Mouse (Mus musculus) cerebellum, postnatal 36 days (tissue): ENCODE results near the gene Secisbp2l.

Source experiments
- DNase-seq, 2 experiments: peaks; one replicate each; pipeline ENCODE4 v3.0.0; 2021 to 2022; ENCODE audit warnings: mixed read lengths in 2 of 2

Gene Secisbp2l

DNA sequence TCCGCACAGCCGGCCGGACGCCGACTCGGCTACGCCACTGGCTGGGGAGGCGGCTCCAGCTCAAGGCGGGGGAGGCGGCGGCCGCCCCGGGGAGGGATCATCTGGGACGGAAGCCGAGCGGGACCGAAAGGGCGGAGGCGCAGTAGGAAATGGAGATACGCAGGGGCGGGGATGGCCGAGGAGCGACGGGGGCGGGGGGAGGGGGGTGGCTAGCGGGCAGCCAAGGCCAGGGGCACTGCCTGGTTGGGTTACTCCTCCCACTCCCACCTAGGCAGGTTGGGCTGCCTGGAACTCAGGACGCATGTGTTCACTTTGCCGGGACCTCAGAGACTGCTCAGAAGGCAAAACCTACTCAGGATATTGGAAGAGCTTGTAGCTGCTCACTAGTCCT lies at the start of gene Secisbp2l:
Secisbp2l (minus strand) TSS at position 152 of the 391 bp plus-strand sequence.
- DNase-seq: peak; percentile 97

DNA sequence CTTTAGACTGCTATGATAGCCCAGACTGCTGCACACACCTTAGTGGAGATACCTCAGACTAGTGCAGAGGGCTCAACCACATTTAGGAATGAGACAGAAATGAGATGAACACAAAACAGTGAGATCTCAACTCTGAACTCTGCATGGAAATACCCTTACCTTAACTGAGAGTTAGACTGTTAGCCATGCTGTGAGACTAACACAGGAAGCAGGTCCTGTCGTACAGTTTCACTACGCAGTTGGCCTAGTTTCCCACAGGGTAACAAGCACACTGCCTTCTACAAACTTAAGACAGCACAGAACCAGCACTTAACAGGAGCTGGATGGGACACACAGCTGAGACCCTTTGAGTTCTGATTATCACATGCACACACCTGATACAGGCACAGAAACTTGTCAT lies 47.3 kb upstream of the Secisbp2l start:
- no peak for DNase-seq

DNA sequence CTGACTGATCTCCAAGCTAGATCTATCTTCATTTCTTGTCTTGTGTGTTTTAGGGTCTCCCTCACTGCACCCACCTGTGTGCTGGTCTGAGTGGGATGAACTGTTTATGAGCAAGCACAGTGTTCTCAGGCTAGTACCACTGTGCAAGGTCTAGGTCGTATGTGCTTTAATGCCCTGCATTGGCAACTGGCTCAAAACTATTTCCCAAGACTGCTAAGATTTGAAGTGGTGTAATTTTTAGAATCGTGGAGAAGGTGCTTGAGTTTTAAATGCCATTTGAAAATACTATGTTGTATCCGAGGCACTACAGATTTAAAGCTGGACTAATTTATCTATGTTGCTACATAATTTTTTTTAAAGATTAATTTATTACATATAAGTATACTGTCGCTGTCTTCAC lies 45.2 kb upstream of the Secisbp2l start:
- DNase-seq: no peak

DNA sequence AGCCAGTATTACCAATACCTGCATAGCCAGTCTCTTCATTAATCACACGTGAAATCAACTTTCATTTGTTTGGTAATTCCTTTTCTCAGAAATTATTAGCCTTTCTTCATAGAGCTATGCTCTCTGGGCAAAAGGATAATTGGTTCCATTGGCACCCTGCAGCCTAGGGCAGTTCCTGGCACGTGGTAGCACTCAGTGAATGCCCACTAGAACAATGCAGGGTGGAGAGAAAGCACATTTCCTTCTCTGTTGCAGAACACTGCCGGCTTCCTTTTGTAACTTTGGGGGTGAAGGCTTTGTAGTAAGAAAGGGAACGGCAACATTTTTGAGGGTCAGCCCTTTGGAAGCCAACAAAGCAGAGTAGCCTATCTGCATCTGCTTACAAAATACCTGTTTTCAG lies 43.5 kb upstream of the Secisbp2l start:
- DNase-seq: no peak

DNA sequence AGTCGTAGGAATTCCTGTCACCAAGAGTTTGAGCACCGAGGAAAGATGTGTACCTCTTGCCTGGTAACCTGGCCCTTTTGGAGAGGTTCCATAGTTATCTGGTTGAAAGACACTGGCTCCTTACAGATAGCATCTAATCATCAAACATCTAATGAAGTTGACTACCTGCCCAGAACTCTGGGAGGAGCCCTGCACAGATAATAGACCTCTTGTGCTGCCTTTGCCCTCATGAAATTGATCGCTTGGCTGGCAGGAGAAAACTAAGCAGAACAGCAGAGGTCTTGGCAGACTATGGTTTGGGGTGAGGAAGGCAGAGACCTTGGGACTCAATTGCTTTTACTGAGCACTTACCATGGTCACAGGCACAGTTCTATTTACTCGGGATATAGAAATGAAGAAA lies 37.7 kb upstream of the Secisbp2l start:
- DNase-seq: no peak

DNA sequence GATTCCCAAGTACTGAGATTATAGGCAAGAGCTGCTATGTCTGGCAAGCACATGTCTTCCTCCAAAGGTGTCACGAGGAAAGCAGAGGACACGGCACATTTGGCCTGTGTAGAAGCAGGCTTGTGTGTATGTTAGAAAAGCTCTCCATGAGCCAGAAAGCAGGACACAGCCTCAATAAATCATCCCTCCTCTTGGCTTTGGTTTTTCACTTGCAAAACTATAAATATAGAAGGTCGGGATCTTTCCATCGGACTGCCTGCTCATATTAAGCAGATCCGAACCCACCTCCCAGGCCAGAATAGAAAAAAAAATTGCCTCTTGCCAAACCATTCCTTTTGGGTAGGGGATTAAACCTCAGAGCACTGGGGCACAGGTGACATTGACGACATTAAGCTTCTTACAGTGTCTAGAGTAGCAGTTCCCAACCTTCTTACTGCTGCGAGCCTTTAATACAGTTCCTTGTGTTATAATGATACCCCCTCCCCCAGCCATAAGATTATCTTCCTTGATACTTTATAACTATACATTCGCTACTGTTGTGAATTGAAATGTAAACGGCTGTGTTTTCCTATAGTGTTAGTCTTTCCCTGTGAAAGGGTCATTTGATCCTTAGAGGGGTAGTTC lies 31.4 kb upstream of the Secisbp2l start:
- DNase-seq: no peak

DNA sequence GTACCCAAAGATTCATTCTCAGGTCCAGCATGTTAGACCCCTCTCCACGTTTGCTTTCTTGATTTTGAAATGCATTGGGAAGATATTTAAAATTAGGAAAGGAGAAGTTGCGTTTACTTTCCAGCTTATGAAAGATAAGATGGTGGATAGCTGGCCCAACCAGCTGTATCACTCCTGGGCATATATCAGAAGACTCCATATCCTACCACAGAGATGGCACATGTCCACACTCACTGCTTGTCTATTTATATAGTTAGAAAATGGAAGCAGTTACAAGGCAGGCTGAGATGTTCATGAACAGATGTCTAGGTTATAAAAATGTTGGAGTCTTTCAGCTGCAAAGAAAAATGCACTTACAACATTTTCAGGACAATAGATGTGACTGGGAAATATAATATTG lies 28.7 kb upstream of the Secisbp2l start:
- no peak for DNase-seq

DNA sequence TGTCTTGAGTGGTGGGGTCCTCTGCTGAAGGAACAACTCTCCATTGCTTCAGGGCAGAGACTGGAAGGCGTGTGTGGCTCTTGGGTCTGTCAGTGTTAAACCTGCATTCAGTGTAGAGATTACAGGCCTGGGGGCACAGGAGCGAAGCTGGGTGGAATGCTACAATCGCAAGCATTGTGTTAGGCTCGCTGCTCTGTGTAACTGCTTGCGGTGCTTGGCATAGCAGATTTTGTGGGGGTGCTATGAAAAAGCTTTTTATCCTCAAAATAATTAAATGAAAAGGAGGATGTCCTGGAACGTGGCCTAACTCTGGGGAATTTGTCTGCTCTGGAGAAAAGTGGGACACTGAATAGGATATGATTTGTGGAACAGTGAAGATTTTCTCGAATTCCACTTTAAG lies 26.9 kb upstream of the Secisbp2l start:
- no peak for DNase-seq

DNA sequence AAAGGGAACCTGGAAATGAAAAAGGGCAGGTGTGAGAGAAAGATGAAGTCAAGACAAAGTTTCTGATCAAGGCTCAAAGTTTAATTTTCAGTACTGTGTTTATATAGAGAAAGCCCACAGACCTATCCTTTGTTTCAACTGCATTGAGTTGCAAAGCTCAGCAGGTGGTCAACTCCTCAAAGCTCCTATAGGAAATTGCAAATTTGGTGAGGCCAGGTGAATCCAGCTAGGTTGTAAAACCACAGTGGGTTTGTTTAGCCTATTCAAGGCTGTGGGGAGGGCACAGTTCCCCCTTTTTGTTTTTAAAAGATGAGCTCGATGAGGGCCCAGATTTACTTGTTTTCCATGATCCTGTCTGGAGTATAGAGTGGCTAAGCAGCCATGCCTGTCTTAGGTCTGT lies 23.2 kb upstream of the Secisbp2l start:
- DNase-seq: no peak

DNA sequence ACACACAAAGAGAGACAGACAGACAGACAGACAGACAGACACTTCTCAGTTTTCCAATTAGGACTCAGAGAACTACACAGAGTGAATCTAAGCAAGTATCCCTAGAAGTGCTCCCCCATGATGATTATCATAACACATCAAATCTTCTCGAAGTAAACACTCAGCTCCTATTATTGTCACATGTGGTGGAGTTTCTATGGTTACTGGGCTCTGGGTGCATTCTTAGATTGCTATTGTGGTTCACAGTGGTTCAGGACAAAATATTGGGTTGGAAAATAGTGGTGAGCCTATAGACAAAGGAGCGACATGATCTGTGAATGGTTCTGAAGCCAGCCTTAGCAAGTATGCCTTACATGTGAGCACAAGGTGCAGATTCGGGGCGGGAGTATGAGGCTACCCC lies 19.3 kb upstream of the Secisbp2l start:
- no peak for DNase-seq

DNA sequence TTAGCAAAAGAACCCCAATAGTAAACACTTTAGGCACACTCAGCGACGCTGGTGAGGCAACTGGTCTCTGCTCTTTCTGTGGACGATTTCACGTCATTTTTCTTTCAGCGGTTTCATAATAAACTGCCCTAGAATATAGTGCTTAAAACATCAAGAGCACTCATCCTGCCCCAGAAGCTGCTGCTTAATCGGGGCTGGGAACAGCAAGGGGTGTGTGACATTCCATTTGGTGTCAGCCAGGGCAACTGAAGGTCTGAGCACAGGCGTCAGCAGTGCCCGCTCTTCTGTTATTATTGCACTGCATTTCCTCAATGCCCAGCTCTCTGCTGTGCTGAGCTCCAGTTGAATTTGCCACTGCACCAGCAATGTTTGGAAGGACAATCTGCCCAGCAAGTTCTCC lies 18.4 kb upstream of the Secisbp2l start:
- no peak for DNase-seq

DNA sequence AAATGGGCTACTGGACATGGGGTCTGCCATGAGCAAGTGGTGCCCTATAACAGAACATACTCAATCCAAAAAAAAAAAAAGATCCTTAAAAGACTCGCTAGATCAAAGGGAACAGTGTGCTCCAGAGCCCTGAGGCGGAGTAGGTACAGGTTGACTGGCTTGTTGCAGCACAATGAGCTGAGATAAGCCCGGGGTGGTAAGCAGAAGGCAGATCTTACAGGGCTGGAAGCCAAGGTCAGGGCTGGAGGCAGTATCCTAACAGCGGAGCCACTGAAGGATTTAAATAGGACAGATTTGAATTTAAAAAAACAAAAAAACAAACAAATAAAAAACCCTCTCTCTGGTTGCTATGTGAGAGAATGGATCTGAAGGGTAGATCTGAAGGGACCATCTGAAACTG lies 17.8 kb upstream of the Secisbp2l start:
- peak; percentile 8 to 14 for DNase-seq

DNA sequence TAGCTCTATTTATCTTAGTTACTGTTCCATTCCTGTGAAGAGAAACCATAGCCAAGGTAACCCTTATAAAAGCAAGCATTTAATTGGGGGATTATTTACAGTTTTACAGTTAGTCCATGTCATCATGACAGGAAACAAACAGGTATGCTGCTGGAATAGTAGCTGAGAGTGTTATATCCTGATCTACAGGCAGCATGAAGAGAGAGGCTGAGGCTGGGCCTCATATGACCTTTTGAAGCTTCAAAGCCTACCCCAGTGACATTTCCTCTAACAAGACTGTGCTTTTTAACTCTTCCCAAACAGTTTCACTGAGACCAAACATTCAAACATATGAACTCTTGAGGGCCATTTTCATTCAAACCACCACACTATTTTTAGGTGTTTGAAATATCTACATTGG lies 15.2 kb upstream of the Secisbp2l start:
- DNase-seq: no peak

DNA sequence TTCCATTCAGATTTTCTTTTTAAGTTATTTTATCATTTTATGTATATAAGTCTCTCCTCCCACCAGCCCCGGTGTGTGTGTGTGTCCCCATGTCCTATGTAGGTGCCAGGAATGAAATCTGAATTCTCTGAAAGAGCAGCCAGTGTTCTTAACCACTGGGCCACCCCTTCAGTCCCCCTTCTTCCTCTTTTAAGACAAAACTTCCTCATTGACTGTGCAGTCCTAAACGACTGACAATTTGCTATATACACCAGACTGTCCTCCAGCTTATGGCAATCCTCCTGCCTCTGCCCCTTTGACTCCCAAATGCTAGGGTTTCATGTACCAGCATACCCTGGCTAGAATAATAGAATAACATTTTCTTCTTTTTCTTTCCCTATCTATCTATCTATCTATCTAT lies 12.4 kb upstream of the Secisbp2l start:
- DNase-seq: no peak

DNA sequence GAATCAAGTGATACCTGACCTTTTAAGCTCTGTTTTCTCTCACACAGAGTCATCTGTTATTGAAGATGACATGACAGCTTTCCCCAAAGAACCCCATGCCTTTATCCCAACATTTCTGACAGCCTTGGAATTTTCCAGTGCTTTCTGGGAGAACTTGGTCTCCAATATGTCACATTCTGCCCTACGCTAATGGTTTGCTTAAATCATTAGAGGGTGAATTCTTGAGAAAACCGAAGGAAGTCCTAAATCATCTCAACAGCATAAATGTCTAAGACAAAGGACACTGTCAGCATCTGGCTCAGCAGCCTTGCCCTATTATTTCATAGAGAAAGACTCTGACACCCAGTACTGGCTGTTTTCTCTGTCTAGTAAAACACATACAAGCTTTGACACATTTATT lies 11.5 kb upstream of the Secisbp2l start:
- no peak for DNase-seq

DNA sequence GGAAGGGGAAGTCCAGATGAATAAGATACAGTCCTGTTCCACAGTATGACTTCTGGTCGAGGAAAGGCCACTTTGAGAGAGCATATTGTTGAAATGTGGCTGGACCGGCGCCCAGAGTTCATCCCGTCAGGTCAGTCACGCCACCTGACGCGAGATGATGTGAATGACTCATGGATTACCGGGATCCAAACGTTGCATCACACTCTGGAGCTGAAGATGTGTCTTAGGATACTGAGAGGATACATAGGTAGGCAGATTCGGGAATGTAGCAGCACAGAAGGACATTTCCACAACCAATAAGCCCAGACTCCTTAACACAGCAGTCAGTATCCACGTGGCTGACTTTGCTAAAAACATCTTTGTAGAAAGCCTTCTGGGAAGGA lies 10.2 kb upstream of the Secisbp2l start:
- peak in 1 of 2 experiments; percentile 11 for DNase-seq

DNA sequence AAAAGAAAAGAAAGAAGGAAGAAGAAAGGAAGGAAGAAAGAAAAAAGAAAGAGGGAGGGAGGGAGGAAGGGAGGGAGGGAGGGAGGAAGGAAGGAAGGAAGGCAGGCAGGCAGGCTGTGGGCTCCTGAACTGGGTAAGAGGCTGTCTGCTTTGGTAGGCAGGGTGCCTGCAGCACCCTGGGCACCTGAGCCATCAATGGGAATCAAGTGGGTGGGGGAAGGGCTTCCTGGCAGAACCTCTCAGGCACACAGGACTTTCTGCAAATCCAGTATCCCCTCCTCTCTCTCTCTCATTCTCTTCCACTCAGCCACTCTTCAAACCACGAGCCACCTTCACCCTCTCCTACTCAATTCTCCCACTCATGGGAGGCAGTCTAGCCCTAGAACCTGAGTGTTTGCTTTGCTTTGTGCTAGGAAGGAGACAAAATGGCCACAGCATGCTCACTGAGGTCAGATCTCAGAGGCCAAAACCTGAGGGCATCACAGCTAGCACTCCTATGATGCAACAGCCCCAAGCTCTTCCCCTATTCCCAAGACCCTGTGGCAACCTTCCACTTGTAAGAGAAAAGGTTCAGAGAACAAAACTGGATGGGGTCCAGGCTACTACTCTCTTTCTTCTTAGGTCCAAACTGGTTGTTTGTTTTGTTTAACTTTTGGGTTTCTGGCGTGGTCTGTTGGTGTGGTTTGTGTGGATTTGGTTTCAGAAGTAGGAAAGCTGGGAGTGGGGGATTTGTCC lies 9.6 kb upstream of the Secisbp2l start:
- DNase-seq: no peak

DNA sequence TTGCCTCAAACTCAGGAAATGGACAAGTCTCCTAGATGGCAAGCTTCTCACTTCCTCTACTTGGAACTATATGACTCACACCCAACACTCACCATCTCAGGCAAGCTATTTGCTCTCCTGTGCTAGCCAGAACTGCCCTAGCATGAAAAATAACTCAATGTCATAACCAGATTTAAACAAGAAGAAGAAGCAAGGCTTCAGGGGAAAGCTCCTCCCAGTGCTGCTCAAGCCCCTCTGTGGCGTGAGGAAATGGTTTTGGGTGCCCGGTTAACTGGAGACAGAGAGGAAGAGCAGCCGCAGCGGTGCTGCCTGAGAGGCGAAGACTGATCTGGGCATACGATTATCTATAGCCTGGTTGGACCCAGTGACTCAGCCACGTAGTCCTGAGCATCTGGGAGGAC lies 8.8 kb upstream of the Secisbp2l start:
- no peak for DNase-seq

DNA sequence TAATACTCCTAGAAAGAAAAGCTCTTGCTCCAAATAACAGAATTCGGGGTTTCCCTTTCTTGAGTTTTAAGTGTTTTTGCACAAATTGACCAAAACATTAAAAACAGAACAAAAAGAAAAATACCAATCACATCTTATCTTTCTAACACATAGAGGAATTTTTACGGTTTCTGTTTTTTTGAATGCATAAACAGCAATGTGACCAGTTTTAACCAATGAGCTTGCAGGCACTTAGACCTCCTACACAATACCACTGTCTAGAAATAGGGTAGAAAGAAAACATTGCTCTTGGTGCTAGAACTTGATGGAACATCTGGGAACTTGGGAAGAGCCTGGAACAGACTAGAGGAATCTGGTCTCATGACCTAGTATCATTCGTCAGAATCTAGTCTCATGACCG lies 7.6 kb upstream of the Secisbp2l start:
- no peak for DNase-seq

DNA sequence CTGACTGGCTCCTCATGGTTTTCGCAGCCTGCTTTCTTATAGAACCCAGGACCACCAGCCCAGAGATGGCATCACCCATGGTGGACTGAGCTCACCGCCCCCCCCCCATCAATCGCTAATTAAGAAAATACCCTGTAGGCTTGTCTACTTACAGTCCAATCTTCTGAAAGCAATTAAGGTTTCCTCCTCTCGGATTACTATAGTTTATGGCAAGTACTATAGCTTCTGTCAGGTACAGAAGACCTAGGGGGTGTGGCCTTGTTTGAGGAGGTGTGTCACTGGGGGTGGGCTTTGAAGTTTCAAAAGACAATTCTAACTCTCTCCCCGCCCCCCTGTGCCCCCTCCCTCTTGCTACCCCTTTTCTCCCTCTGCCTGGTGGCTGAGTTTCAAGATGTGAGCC lies 6.6 kb upstream of the Secisbp2l start:
- DNase-seq: no peak

DNA sequence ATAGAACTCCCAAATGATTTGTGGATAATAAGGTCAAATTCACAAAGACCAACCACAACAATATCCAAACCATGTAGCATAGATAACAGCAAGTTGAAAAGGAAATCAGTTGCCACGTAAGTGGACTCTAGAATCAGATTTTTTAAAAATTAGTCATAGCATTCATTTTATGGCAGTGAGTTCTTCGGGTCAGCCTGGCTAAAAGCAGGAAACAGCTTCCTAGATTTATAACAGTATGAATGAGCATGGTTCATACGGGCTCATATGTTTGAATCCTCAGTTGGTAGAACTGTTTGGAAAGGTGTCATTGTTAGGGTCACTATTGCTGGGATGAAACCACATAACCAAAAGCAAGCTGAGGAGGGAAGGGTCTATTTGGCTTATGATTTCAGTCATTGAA lies 6.1 kb upstream of the Secisbp2l start:
- DNase-seq: no peak

DNA sequence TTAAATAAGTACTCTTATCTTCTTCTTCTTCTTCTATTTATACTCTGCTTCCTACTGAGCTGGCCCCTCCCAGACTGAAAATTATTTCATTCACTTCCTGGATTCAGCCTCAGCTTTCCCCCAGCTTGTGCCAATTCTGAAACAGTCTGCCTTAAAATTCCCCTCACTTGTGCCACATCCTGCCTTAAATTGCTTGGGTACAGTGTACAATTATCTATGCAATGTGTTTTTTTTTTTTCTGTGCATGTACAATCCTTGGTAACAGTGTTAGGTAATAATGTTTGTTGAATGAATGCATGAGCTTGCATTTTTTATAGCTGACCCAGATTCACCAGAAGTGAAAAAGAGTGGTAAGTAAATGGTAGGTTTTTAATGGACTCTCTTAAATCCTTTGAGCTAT lies 5.7 kb upstream of the Secisbp2l start:
- DNase-seq: no peak

DNA sequence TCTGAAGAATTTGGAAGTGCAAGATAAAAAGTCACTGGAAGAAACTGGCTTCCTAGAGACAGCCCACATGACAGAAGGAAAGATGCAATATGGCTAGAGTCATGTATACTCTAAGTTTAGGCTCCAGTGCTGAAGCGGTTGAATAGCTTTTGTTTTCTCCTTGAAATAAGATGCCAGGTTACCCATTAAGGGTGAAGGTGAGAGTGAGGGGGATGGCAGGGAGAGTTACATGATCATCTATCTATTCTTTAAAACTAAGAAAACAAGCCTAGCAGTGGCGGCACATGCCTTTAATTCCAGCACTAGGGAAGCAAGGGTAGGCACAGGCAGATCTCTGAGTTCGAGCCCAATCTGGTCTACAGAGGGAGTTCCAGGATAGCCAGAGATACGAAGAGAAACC lies 2.4 kb upstream of the Secisbp2l start:
- DNase-seq: no peak

DNA sequence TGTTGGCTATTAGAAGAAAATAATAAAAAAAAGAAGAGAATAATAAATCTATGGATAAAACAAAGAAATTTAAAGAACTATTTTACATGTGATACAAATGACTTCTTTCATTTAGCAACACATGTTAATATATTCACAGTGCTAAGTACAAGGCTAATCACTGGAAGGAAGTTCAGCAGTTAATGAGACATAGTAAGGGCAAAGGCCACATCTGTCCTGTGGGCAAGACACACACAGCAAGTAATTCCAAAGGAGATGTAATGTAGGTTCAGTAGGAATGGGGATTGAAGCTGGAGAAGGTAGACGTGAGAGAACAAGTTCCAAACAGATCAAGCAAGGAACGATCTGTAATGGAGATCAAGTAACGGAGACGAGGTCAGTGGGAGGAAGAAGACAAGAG lies 1.7 kb upstream of the Secisbp2l start:
- no peak for DNase-seq

DNA sequence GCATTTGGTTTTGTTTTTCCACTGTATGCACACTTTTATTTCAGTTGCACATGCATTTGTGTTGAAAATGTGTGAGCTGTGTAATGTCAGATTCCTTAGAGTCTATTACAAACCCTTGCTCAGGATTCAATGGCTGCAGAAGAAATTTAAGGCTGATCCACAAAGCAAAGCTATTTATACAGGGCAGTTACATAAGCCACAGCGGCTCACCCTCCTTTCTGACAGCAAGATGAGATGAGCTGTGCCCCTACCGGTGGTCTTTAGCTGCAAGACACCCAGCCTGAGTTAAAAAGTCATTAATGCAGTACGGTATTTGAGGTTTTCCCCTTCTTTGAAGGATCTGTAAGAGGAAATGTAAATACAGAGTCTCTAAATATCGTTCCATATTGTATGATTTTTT lies 1.2 kb upstream of the Secisbp2l start:
- no peak for DNase-seq
